Mouse (Mus musculus): ENCODE measurements at regions not wholly inside any gene's neighbourhood (a gene's known extent, or its start where the extent isn't known, plus 50 kb on each side); places are given as distances from the start of the nearest gene placed in this dataset.

- no peak for ATAC-seq (ENCODE audit: insufficient number of reproducible peaks, low FRiP score, low TSS enrichment, low read depth)
- H3K4me2 ChIP-seq (replicated peaks) = no peak overlapping the region
- H3K27ac ChIP-seq (replicated peaks) = no peak overlapping the region
- no peaks in the 10 kb centered on the region for H3K36me3 ChIP-seq
- H3K9me3 ChIP-seq (replicated peaks) = no peaks in the 10 kb centered on the region
- H3K27me3 ChIP-seq = no peaks in the 10 kb centered on the region
- H3K4me3 ChIP-seq (replicated peaks) = no peak overlapping the region
- 85% methylated on average over 6 of the region's 6 CpGs for WGBS
- no peaks in the 10 kb centered on the region for H3K4me1 ChIP-seq
- no peak overlapping the region for H3K9ac ChIP-seq
Measured at GRCm38 (mm10) chr17:67569865-67570264, 62.7 kb downstream of the Lrrc30 start.

- Histone ChIP-seq H3K9me3 (replicated peaks) (no peaks in the 10 kb centered on the region), H3K27me3 (no peaks in the 10 kb centered on the region), H3K27ac (replicated peaks) (peak overlapping the region; percentile 22; the same call in 1 of the 2 replicates), H3K36me3 (no peaks in the 10 kb centered on the region), H3K4me1 (0 out of 2 replicates have a peak, but pooled peaks cover 4% of the 10 kb centered on the region), H3K4me3 (replicated peaks) (no peak overlapping the region), H3K4me2 (replicated peaks) (no peak overlapping the region), H3K9ac (no peak overlapping the region)
- 83% methylated on average over 11 of the region's 11 CpGs for WGBS
- no peak for ATAC-seq (ENCODE audit: insufficient number of reproducible peaks, low FRiP score, low TSS enrichment, low read depth)
Measured at GRCm38 (mm10) chr17:67566216-67566615, 66.3 kb downstream of the Lrrc30 start.

- 43% methylated on average over 3 of the region's 3 CpGs for WGBS
- no peak overlapping the region for H3K4me3 ChIP-seq (replicated peaks)
- no peaks in the 10 kb centered on the region for H3K27me3 ChIP-seq
- H3K4me2 ChIP-seq (replicated peaks) = no peak overlapping the region
- H3K4me1 ChIP-seq = 0 out of 2 replicates have a peak, but pooled peaks cover 4% of the 10 kb centered on the region
- H3K36me3 ChIP-seq = no peaks in the 10 kb centered on the region
- H3K27ac ChIP-seq (replicated peaks) = peak overlapping the region; percentile 22; the same call in 1 of the 2 replicates
- H3K9ac ChIP-seq = no peak overlapping the region
- no peak for ATAC-seq (ENCODE audit: insufficient number of reproducible peaks, low FRiP score, low TSS enrichment, low read depth)
- no peaks in the 10 kb centered on the region for H3K9me3 ChIP-seq (replicated peaks)
Measured at GRCm38 (mm10) chr17:67565746-67566145, 66.8 kb downstream of the Lrrc30 start.

- Histone ChIP-seq H3K27me3 (no peaks in the 10 kb centered on the region), H3K9me3 (replicated peaks) (no peaks in the 10 kb centered on the region), H3K27ac (replicated peaks) (no peak overlapping the region), H3K4me3 (replicated peaks) (no peak overlapping the region), H3K9ac (no peak overlapping the region), H3K36me3 (no peaks in the 10 kb centered on the region), H3K4me1 (0 out of 2 replicates have a peak, but pooled peaks cover 4% of the 10 kb centered on the region), H3K4me2 (replicated peaks) (no peak overlapping the region)
- ATAC-seq (ENCODE audit: insufficient number of reproducible peaks, low FRiP score, low TSS enrichment, low read depth) = no peak
- WGBS = 61% methylated on average over 3 of the region's 3 CpGs
Measured at GRCm38 (mm10) chr17:67564845-67565244, 67.7 kb downstream of the Lrrc30 start.

- no peaks in the 10 kb centered on the region for H3K27me3 ChIP-seq
- H3K4me1 ChIP-seq = 0 out of 2 replicates have a peak, but pooled peaks cover 4% of the 10 kb centered on the region
- H3K4me2 ChIP-seq (replicated peaks) = no peak overlapping the region
- H3K4me3 ChIP-seq (replicated peaks) = no peak overlapping the region
- H3K9me3 ChIP-seq (replicated peaks) = no peaks in the 10 kb centered on the region
- H3K36me3 ChIP-seq = no peaks in the 10 kb centered on the region
- no peak for ATAC-seq (ENCODE audit: insufficient number of reproducible peaks, low FRiP score, low TSS enrichment, low read depth)
- 60% methylated on average over 7 of the region's 7 CpGs for WGBS
- no peak overlapping the region for H3K27ac ChIP-seq (replicated peaks)
- H3K9ac ChIP-seq = no peak overlapping the region
Measured at GRCm38 (mm10) chr17:67563036-67563435, 69.5 kb downstream of the Lrrc30 start.

GRCm38 (mm10) chr17:67561802-67562201, 70.7 kb downstream of the Lrrc30 start:
- WGBS = 53% methylated on average over 4 of the region's 4 CpGs
- Histone ChIP-seq H3K4me2 (replicated peaks) (no peak overlapping the region), H3K27me3 (no peaks in the 10 kb centered on the region), H3K4me3 (replicated peaks) (no peak overlapping the region), H3K36me3 (no peaks in the 10 kb centered on the region), H3K4me1 (0 out of 2 replicates have a peak, but pooled peaks cover 4% of the 10 kb centered on the region), H3K27ac (replicated peaks) (no peak overlapping the region), H3K9me3 (replicated peaks) (no peaks in the 10 kb centered on the region), H3K9ac (no peak overlapping the region)
- no peak for ATAC-seq (ENCODE audit: insufficient number of reproducible peaks, low FRiP score, low TSS enrichment, low read depth)

- no peaks in the 10 kb centered on the region for H3K36me3 ChIP-seq
- H3K27ac ChIP-seq (replicated peaks) = no peak overlapping the region
- ATAC-seq (ENCODE audit: insufficient number of reproducible peaks, low FRiP score, low TSS enrichment, low read depth) = no peak
- no peak overlapping the region for H3K4me2 ChIP-seq (replicated peaks)
- no peaks in the 10 kb centered on the region for H3K27me3 ChIP-seq
- no peaks in the 10 kb centered on the region for H3K9me3 ChIP-seq (replicated peaks)
- H3K4me3 ChIP-seq (replicated peaks) = no peak overlapping the region
- no peak overlapping the region for H3K9ac ChIP-seq
- H3K4me1 ChIP-seq = no peaks in the 10 kb centered on the region; the same call in 1 of the 2 replicates
- 57% methylated on average over 7 of the region's 7 CpGs for WGBS
Measured at GRCm38 (mm10) chr17:67557351-67557870, 75.1 kb downstream of the Lrrc30 start.

GRCm38 (mm10) chr17:67552581-67553139, 79.9 kb downstream of the Lrrc30 start:
- Histone ChIP-seq H3K9ac (no peak overlapping the region), H3K27me3 (no peaks in the 10 kb centered on the region), H3K9me3 (replicated peaks) (no peaks in the 10 kb centered on the region), H3K4me2 (replicated peaks) (no peak overlapping the region), H3K4me3 (replicated peaks) (no peak overlapping the region), H3K36me3 (no peaks in the 10 kb centered on the region), H3K4me1 (no peaks in the 10 kb centered on the region; the same call in 1 of the 2 replicates), H3K27ac (replicated peaks) (no peak overlapping the region)
- 87% methylated on average over 21 of the region's 21 CpGs for WGBS
- ATAC-seq (ENCODE audit: insufficient number of reproducible peaks, low FRiP score, low TSS enrichment, low read depth) = no peak

- ATAC-seq (ENCODE audit: insufficient number of reproducible peaks, low FRiP score, low TSS enrichment, low read depth) = no peak
- H3K4me1 ChIP-seq = no peaks in the 10 kb centered on the region
- 43% methylated on average over 11 of the region's 11 CpGs for WGBS
Measured at GRCm38 (mm10) chr17:67548966-67549700, 83.4 kb downstream of the Lrrc30 start.

GRCm38 (mm10) chr17:67544410-67544809, 88.1 kb downstream of the Lrrc30 start:
- Histone ChIP-seq H3K27ac (replicated peaks) (no peak overlapping the region), H3K4me2 (replicated peaks) (no peak overlapping the region), H3K27me3 (no peaks in the 10 kb centered on the region), H3K4me3 (replicated peaks) (no peak overlapping the region), H3K36me3 (no peaks in the 10 kb centered on the region), H3K9me3 (replicated peaks) (no peaks in the 10 kb centered on the region), H3K4me1 (no peaks in the 10 kb centered on the region), H3K9ac (no peak overlapping the region)
- ATAC-seq (ENCODE audit: insufficient number of reproducible peaks, low FRiP score, low TSS enrichment, low read depth) = no peak
- 85% methylated on average over 7 of the region's 7 CpGs for WGBS

More at GRCm38 (mm10) chr17:67548966-67549700, 83.4 kb downstream of the Lrrc30 start:
- no peaks in the 10 kb centered on the region for H3K9me3 ChIP-seq (replicated peaks)
- no peak overlapping the region for H3K9ac ChIP-seq
- no peak overlapping the region for H3K4me2 ChIP-seq (replicated peaks)
- no peaks in the 10 kb centered on the region for H3K36me3 ChIP-seq
- no peak overlapping the region for H3K27ac ChIP-seq (replicated peaks)
- no peak overlapping the region for H3K4me3 ChIP-seq (replicated peaks)
- no peaks in the 10 kb centered on the region for H3K27me3 ChIP-seq

- no peak overlapping the region for H3K9ac ChIP-seq
- ATAC-seq (ENCODE audit: insufficient number of reproducible peaks, low FRiP score, low TSS enrichment, low read depth) = no peak
- H3K9me3 ChIP-seq (replicated peaks) = no peaks in the 10 kb centered on the region
- no peak overlapping the region for H3K4me2 ChIP-seq (replicated peaks)
- no peaks in the 10 kb centered on the region for H3K36me3 ChIP-seq
- no peak overlapping the region for H3K27ac ChIP-seq (replicated peaks)
- H3K4me1 ChIP-seq = no peaks in the 10 kb centered on the region
- H3K27me3 ChIP-seq = no peaks in the 10 kb centered on the region
- H3K4me3 ChIP-seq (replicated peaks) = no peak overlapping the region
Measured at GRCm38 (mm10) chr17:67532331-67532730, 100.2 kb downstream of the Lrrc30 start.
